Mouse (Mus musculus) lung, postnatal 0 days (tissue): ENCODE measurements around the gene Gdpd3. TPM values are rescaled to one million over a fixed set of nuclear protein-coding genes. Genes with fewer than 3 reads are reported as not detected.

Source experiments
- ATAC-seq: fragments of 200-750 bp; cut with Nextera tagmentation; 2 replicates; pipeline ENCODE4 v1.8.0; 2017; ENCODE audit warnings: moderate library complexity
- DNase-seq: peaks from one replicate; pipeline ENCODE4 v3.0.0-alpha.2; 2016; ENCODE audit warnings: low spot score
- H3K27ac ChIP-seq: fragments of 300-500 bp; sonication (generic); 2 replicates; pipeline ENCODE4 v1.5.1; 2014; ENCODE audit warnings: antibody characterized with exemption, mild to moderate bottlenecking, low read length, mixed read lengths
- H3K27me3 ChIP-seq: fragments of 300-500 bp; sonication (generic); replicated peaks from 2 replicates; pipeline ENCODE4 v1.6.1; 2014; ENCODE audit warnings: low read length, mixed read lengths; ENCODE audit not compliant: insufficient read depth
- H3K36me3 ChIP-seq: fragments of 300-500 bp; sonication (generic); 2 replicates; pipeline ENCODE4 v1.6.1; 2014; ENCODE audit warnings: low read length, mixed read lengths; ENCODE audit not compliant: insufficient read depth
- H3K4me1 ChIP-seq: fragments of 300-500 bp; sonication (generic); 2 replicates; pipeline ENCODE4 v1.6.1; 2014; ENCODE audit warnings: antibody characterized with exemption, low read depth, low read length, mixed read lengths; ENCODE audit not compliant: insufficient read depth
- H3K4me2 ChIP-seq: fragments of 300-500 bp; sonication (generic); replicated peaks from 2 replicates; pipeline ENCODE4 v1.6.1; 2014; ENCODE audit warnings: low read depth, mild to moderate bottlenecking, low read length, moderate library complexity, mixed read lengths
- H3K4me3 ChIP-seq: fragments of 300-500 bp; sonication (generic); 2 replicates; pipeline ENCODE4 v1.5.1; 2014; ENCODE audit warnings: low read depth, low read length
- H3K9ac ChIP-seq: fragments of 300-500 bp; sonication (generic); replicated peaks from 2 replicates; pipeline ENCODE4 v1.6.1; 2014; ENCODE audit warnings: low read depth, mild to moderate bottlenecking
- H3K9me3 ChIP-seq: fragments of 300-500 bp; sonication (generic); 2 replicates; pipeline ENCODE4 v1.6.1; 2016; ENCODE audit warnings: low read length, mixed read lengths
- CTCF ChIP-seq: IDR thresholded peaks from 2 replicates; pipeline ENCODE4 v1.5.1; 2016; ENCODE audit warnings: antibody characterized with exemption, mild to moderate bottlenecking
- EP300 ChIP-seq: IDR thresholded peaks from 2 replicates; pipeline ENCODE4 v1.6.1; 2016; ENCODE audit warnings: antibody characterized with exemption, mild to moderate bottlenecking, control low read depth
- WGBS: fragments of 180-500 bp; shearing (Covaris S2); extraction: QIAGEN DNeasy Blood & Tissue Kit; methylation state at CpG from one replicate; pipeline ENCODE4 v1.1.7; 2014; 5-methylcytosine and 5-hydroxymethylcytosine counted together
- polyA plus RNA-seq: library from polyadenylated mRNA; unstranded; fragments of >200 nt; fragmentation: Nextera tagmentation; extraction: Ambion mirVana; gene quantifications from 2 replicates; pipeline ENCODE4 v1.2.1, GENCODE M21; 2015

Gdpd3 gene
- polyA plus RNA-seq, 1 experiment from 2014 or later: 3.4 TPM

GRCm38 (mm10) chr7:126816494-126816893, 50.4 kb downstream of the Gdpd3 start:
- H3K27me3 ChIP-seq: no peaks in the 10 kb centered on the region
- H3K9ac ChIP-seq: no peak overlapping the region
- no peak overlapping the region for H3K4me3 ChIP-seq
- peak; percentile 50 for ATAC-seq
- 64% methylated on average over 8 of the region's 8 CpGs for WGBS
- TF ChIP-seq EP300: no peak
- no peak for TF ChIP-seq CTCF
- no peak overlapping the region for H3K27ac ChIP-seq
- H3K9me3 ChIP-seq: no peaks in the 10 kb centered on the region
- no peaks in the 10 kb centered on the region for H3K4me1 ChIP-seq
- no peaks in the 10 kb centered on the region for H3K36me3 ChIP-seq
- DNase-seq: peak; percentile 72
- H3K4me2 ChIP-seq: no peak overlapping the region

- WGBS: 77% methylated on average over 7 of the region's 7 CpGs
- TF ChIP-seq CTCF: no peak
- no peak for TF ChIP-seq EP300
Measured at GRCm38 (mm10) chr7:126817595-126817994, 51.5 kb downstream of the Gdpd3 start.

GRCm38 (mm10) chr7:126818818-126819217, 52.7 kb downstream of the Gdpd3 start:
- Histone ChIP-seq H3K27me3 (no peaks in the 10 kb centered on the region; the same call in 1 of the 2 replicates), H3K9me3 (no peaks in the 10 kb centered on the region), H3K9ac (no peak overlapping the region), H3K27ac (no peak overlapping the region), H3K36me3 (no peaks in the 10 kb centered on the region), H3K4me3 (no peak overlapping the region), H3K4me1 (no peaks in the 10 kb centered on the region), H3K4me2 (no peak overlapping the region)
- no peak for ATAC-seq
- DNase-seq: no peak
- 19% methylated on average over 1 of the region's 1 CpGs for WGBS
- no peak for TF ChIP-seq EP300
- TF ChIP-seq CTCF: peak; percentile 18

More at GRCm38 (mm10) chr7:126817595-126817994, 51.5 kb downstream of the Gdpd3 start:
- DNase-seq: no peak
- Histone ChIP-seq H3K27ac (no peak overlapping the region), H3K36me3 (no peaks in the 10 kb centered on the region), H3K4me2 (no peak overlapping the region), H3K9ac (no peak overlapping the region), H3K9me3 (no peaks in the 10 kb centered on the region), H3K27me3 (no peaks in the 10 kb centered on the region), H3K4me1 (no peaks in the 10 kb centered on the region), H3K4me3 (no peak overlapping the region)
- ATAC-seq: no peak

- no peaks in the 10 kb centered on the region for H3K4me1 ChIP-seq
- H3K4me2 ChIP-seq: no peak overlapping the region
- DNase-seq: peak; percentile 69
- 23% methylated on average over 7 of the region's 7 CpGs for WGBS
- H3K27ac ChIP-seq: no peak overlapping the region
- no peak overlapping the region for H3K4me3 ChIP-seq
- no peak overlapping the region for H3K9ac ChIP-seq
- no peaks in the 10 kb centered on the region for H3K36me3 ChIP-seq
- H3K27me3 ChIP-seq: peaks cover 6% of the 10 kb centered on the region; the same call in 1 of the 2 replicates
- TF ChIP-seq EP300: no peak
- peak; percentile 95 for TF ChIP-seq CTCF
- ATAC-seq: peak; percentile 68
- H3K9me3 ChIP-seq: no peaks in the 10 kb centered on the region
Measured at GRCm38 (mm10) chr7:126821835-126822511, 55.8 kb downstream of the Gdpd3 start.

GRCm38 (mm10) chr7:126822741-126823140, 56.6 kb downstream of the Gdpd3 start:
- no peaks in the 10 kb centered on the region for H3K4me1 ChIP-seq
- ATAC-seq: peak; percentile 23; the same call in 1 of the 2 replicates
- H3K27me3 ChIP-seq: peaks cover 6% of the 10 kb centered on the region; the same call in 1 of the 2 replicates
- no peaks in the 10 kb centered on the region for H3K36me3 ChIP-seq
- H3K4me3 ChIP-seq: no peak overlapping the region
- peak overlapping the region; percentile 47 for H3K4me2 ChIP-seq
- 14% methylated on average over 9 of the region's 9 CpGs for WGBS
- H3K9ac ChIP-seq: no peak overlapping the region
- H3K27ac ChIP-seq: no peak overlapping the region
- H3K9me3 ChIP-seq: no peaks in the 10 kb centered on the region
- TF ChIP-seq CTCF: no peak
- TF ChIP-seq EP300: no peak
- no peak for DNase-seq

- H3K9ac ChIP-seq: no peak overlapping the region
Measured at GRCm38 (mm10) chr7:126823202-126823711, 57.1 kb downstream of the Gdpd3 start.

More at GRCm38 (mm10) chr7:126823202-126823711, 57.1 kb downstream of the Gdpd3 start:
- ATAC-seq (no peak), DNase-seq (no peak)
- H3K9me3 ChIP-seq: no peaks in the 10 kb centered on the region
- peak overlapping the region; percentile 47 for H3K4me2 ChIP-seq
- H3K4me3 ChIP-seq: no peak overlapping the region
- 0% methylated on average over 7 of the region's 19 CpGs for WGBS
- TF ChIP-seq EP300 (no peak), CTCF (no peak)
- H3K27ac ChIP-seq: no peak overlapping the region
- H3K4me1 ChIP-seq: no peaks in the 10 kb centered on the region
- H3K27me3 ChIP-seq: peaks cover 6% of the 10 kb centered on the region; the same call in 1 of the 2 replicates
- no peaks in the 10 kb centered on the region for H3K36me3 ChIP-seq
